Mouse (Mus musculus) small intestine, adult 2 months (tissue): ENCODE results near the gene Numb.

Experiments
- CTCF ChIP-seq: fragments of 200-500 bp; IDR thresholded peaks from 2 replicates; pipeline ENCODE4 v1.5.1; 2012; ENCODE audit warnings: low read depth, mild to moderate bottlenecking, control low read depth, inconsistent platforms, low read length, moderate library complexity, mixed read lengths; ENCODE audit not compliant: insufficient replicate concordance, insufficient read length; ENCODE audit errors: extremely low read depth
- POLR2A ChIP-seq: fragments of 200-500 bp; IDR thresholded peaks from 2 replicates; pipeline ENCODE4 v1.6.1; 2012; ENCODE audit warnings: low read depth, mild to moderate bottlenecking, control low read depth, inconsistent platforms, low read length, moderate library complexity

GRCm38 (mm10) chr12:83841409-83842190 is 80.1 kb downstream of the Numb start:
- TF ChIP-seq POLR2A: no peak
- TF ChIP-seq CTCF: no peak
